Mouse (Mus musculus): ENCODE data around the gene Mrps18b. TPM values are rescaled to one million over a fixed set of nuclear protein-coding genes. Genes with fewer than 3 reads are reported as not detected.

The Mrps18b gene
- polyA plus RNA-seq, 1 experiment from 2014 or later: 73.9 TPM

GRCm38 (mm10) chr17:35917143-35917462, 914 bp upstream of the Mrps18b start:
- Histone ChIP-seq H3K9ac (peak overlapping the region; percentile 81), H3K4me2 (peak overlapping the region; percentile 90), H3K9me3 (no peaks in the 10 kb centered on the region), H3K36me3 (peaks cover 37% of the 10 kb centered on the region), H3K27me3 (no peaks in the 10 kb centered on the region), H3K4me1 (peaks cover 33% of the 10 kb centered on the region), H3K4me3 (peak overlapping the region; percentile 56), H3K27ac (peak overlapping the region; percentile 98)
- no peak for ATAC-seq (ENCODE audit: borderline replicate concordance, extremely low read depth, low FRiP score, low TSS enrichment)
- 0% methylated on average over 8 of the region's 8 CpGs for WGBS

DNA sequence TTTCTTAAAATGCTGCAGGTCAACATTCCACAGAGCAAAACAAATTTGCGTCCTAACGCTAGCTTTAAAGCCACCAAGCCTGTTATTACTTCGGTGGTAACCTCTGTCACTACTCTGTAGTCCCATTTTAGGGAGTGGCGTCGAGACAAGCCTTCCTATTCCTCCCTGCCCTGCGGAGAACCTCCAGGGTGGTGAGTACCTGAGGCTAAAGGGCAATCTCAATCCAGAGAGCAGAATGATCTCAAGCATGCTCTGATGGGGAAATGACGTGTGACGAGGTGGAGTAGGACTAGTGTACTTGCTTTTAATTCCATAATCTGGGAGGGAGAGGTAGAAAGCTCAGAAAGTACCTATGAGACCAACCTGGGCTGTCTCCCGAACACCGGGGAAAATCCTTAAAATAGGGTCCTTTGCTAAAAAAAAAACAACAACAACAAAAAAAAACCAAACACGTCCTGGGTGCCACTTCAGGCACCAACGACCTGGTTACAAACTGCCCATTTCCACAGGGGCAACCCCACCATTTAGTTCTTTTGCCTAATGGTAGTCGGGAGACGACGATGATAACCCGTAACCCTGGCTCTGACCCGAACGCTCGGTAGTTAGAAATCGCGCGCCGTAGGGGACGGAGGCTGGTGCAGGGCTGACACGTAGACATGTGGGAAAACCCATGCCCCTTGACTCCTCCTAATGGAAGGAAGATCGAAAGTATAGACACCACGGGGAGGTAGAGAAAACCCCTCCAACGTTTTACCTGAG, 472 bp downstream of the Mrps18b start:
- 2% methylated on average over 28 of the region's 28 CpGs for WGBS
- Histone ChIP-seq H3K4me1 (peaks cover 23% of the 10 kb centered on the region), H3K9me3 (no peaks in the 10 kb centered on the region), H3K27me3 (no peaks in the 10 kb centered on the region), H3K4me3 (peak overlapping the region; percentile 56), H3K9ac (peak overlapping the region; percentile 81), H3K4me2 (peak overlapping the region; percentile 74), H3K36me3 (peaks cover 46% of the 10 kb centered on the region), H3K27ac (peak overlapping the region; percentile 98)
- no peak for ATAC-seq (ENCODE audit: borderline replicate concordance, extremely low read depth, low FRiP score, low TSS enrichment)

- Histone ChIP-seq H3K36me3 (peaks cover 39% of the 10 kb centered on the region), H3K4me3 (peak overlapping the region; percentile 56), H3K9ac (peak overlapping the region; percentile 81; the same call in 1 of the 2 replicates), H3K27me3 (no peaks in the 10 kb centered on the region), H3K9me3 (no peaks in the 10 kb centered on the region), H3K27ac (no peak overlapping the region), H3K4me1 (peaks cover 18% of the 10 kb centered on the region), H3K4me2 (peak overlapping the region; percentile 74)
- ATAC-seq (ENCODE audit: borderline replicate concordance, extremely low read depth, low FRiP score, low TSS enrichment): no peak
- WGBS: 81% methylated on average over 6 of the region's 6 CpGs
Observed at GRCm38 (mm10) chr17:35914975-35915374, 1.2 kb downstream of the Mrps18b start.

DNA sequence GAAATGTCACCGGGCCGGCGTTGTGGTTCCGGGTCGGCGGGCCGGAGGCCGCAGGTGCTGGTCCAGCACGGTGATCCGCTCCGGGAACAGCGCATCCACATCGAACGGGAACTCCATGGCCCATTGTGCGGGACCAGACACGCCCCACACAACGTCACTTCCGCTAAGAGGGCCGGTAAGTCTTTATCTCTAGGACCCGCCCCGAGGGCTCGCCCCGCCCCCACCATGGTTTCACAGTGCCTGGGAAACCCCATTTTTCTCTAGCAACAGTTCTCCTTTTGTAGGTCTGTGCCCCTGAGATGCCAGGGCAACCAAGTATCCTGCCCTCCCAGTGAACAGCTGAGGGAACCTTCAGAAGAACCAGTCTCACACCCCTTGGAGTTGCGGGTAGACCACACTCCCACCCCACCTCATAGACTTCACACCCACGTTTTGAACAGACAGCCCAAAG, 6.2 kb downstream of the Mrps18b start, which contains the start of gene Atat1:
Atat1 (minus strand) TSS at position 157 of the 451 bp plus-strand sequence.
- Histone ChIP-seq H3K9me3 (no peaks in the 10 kb centered on the region), H3K27ac (peak within 1 kb of the TSS; percentile 62), H3K36me3 (peaks cover 54% of the 10 kb centered on the region), H3K27me3 (no peaks in the 10 kb centered on the region), H3K9ac (peak within 1 kb of the TSS; percentile 57), H3K4me1 (peaks cover 15% of the 10 kb centered on the region), H3K4me3 (peak within 1 kb of the TSS; percentile 65), H3K4me2 (peak within 1 kb of the TSS; percentile 86)
- WGBS: 3% methylated on average over 25 of the region's 25 CpGs
- ATAC-seq (ENCODE audit: borderline replicate concordance, extremely low read depth, low FRiP score, low TSS enrichment): peak; percentile 93

- Histone ChIP-seq H3K4me2 (peak overlapping the region; percentile 86), H3K9ac (peak overlapping the region; percentile 57), H3K27ac (peak overlapping the region; percentile 62), H3K9me3 (no peaks in the 10 kb centered on the region), H3K4me3 (peak overlapping the region; percentile 65), H3K27me3 (no peaks in the 10 kb centered on the region), H3K4me1 (peaks cover 15% of the 10 kb centered on the region), H3K36me3 (peaks cover 56% of the 10 kb centered on the region)
- peak; percentile 52; the same call in 1 of the 2 replicates for ATAC-seq (ENCODE audit: borderline replicate concordance, extremely low read depth, low FRiP score, low TSS enrichment)
- whole genome bisulfite sequencing: 5% methylated on average over 20 of the region's 20 CpGs
Observed at GRCm38 (mm10) chr17:35909186-35909918, 6.8 kb downstream of the Mrps18b start.

DNA sequence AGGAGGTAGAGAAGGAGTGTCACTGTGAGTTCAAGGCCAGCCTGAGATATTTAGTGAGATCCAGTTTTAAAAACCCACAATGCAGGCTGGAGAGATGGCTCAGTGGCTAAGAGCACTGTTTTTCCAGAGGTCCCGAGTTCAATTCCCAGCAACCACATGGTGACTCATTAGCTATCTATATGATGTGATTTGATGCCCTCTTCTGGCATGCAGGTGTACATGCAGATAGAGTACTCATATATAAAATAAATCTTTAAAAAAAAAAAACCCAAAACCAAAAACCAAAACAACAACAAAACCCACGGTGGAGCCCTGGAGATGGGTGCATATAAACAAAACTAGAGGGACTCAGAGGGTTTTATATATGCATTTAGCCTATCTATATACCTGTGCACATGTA, 8.6 kb downstream of the Mrps18b start:
- peaks cover 55% of the 10 kb centered on the region for H3K36me3 ChIP-seq
- WGBS: 78% methylated on average over 2 of the region's 2 CpGs

DNA sequence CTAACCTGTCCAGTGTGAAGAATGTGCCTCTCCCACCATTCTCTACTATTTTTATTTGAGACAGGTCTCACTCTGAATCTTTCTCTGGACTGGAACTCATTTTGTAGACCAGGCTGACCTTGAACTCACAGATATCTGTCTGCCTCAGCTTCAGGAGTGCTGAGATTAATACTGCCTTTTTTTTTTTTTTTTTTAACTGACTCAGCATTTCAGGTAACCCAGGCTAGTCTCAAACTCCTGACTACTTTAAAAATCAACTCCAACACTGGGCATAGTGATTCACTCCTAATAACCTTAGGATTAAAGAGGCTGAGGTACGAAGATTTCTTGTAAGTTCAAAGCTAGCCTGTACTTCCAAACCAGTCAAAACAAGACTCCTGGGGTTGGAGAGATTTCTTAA, 10.6 kb downstream of the Mrps18b start:
- H3K4me3 ChIP-seq: no peak overlapping the region
- WGBS: 87% methylated on average over 1 of the region's 1 CpGs
- ATAC-seq (ENCODE audit: borderline replicate concordance, extremely low read depth, low FRiP score, low TSS enrichment): no peak
- no peak overlapping the region for H3K4me2 ChIP-seq
- H3K27me3 ChIP-seq: no peaks in the 10 kb centered on the region
- peaks cover 15% of the 10 kb centered on the region for H3K4me1 ChIP-seq
- no peak overlapping the region for H3K9ac ChIP-seq
- H3K27ac ChIP-seq: no peak overlapping the region
- H3K9me3 ChIP-seq: no peaks in the 10 kb centered on the region
- peaks cover 49% of the 10 kb centered on the region for H3K36me3 ChIP-seq

More for the DNA sequence above, 8.6 kb downstream of the Mrps18b start:
- Histone ChIP-seq H3K4me3 (no peak overlapping the region), H3K4me1 (peaks cover 15% of the 10 kb centered on the region), H3K27ac (no peak overlapping the region), H3K4me2 (no peak overlapping the region), H3K27me3 (no peaks in the 10 kb centered on the region), H3K9me3 (no peaks in the 10 kb centered on the region), H3K9ac (no peak overlapping the region)
- ATAC-seq (ENCODE audit: borderline replicate concordance, extremely low read depth, low FRiP score, low TSS enrichment): no peak

DNA sequence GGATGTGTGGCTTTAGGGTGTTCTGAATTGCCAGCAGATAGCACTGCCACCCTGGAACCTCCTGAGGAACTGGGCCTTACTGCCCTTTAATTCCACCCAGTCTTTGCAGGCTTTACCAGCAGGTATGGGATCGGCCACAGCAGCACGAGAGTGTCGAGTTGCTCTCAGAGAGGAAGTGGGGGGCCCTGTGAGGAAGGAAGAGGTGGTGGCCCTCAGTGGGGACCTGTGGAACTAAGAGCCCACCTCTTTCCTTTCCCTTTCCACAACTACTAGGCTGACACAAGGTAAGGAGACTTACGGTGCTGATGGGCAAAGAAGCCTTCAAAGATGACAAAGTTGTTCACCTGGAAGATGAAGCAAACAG, 12.2 kb downstream of the Mrps18b start:
- H3K27me3 ChIP-seq: no peaks in the 10 kb centered on the region
- H3K4me1 ChIP-seq: peaks cover 7% of the 10 kb centered on the region
- H3K9me3 ChIP-seq: no peaks in the 10 kb centered on the region
- H3K27ac ChIP-seq: 0 out of 2 replicates have a peak overlapping the region, but pooled peaks have one; percentile 11
- no peak overlapping the region for H3K4me3 ChIP-seq
- H3K9ac ChIP-seq: no peak overlapping the region; the same call in 1 of the 2 replicates
- 67% methylated on average over 4 of the region's 4 CpGs for WGBS
- peaks cover 63% of the 10 kb centered on the region for H3K36me3 ChIP-seq
- H3K4me2 ChIP-seq: no peak overlapping the region
- no peak for ATAC-seq (ENCODE audit: borderline replicate concordance, extremely low read depth, low FRiP score, low TSS enrichment)

DNA sequence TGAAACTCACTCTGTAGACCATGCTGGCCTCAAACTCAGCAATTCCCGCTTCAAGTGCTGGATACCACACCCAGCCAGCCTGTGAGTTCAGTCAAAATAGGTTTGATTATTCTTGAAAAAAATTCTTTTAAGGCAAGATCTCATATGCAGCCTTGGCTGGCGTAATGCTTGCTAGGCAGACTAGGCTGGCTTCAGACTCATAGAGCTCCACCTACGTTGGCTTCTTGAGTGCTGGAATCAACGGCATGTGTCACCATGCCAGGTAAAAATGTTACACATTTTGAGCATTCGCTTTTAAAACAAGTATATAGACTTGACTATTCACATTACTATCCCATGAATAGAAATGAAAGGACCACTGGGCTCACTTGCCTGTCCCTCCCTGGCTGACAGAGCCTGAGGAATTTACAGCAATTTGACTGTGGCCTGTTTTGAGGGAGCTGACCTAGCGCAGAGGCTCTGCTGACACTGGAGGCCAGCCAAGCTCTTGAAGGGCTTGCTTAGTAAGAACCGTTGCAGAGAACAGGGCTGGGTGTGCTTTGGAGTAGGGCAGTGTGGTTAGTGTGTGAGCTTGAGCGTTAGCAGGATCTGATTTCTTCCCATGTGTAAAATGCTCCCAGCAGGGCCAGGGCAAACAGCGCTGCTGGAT, 12.7 kb downstream of the Mrps18b start:
- Histone ChIP-seq H3K9me3 (no peaks in the 10 kb centered on the region), H3K4me1 (0 out of 2 replicates have a peak, but pooled peaks cover 2% of the 10 kb centered on the region), H3K4me2 (no peak overlapping the region), H3K27ac (0 out of 2 replicates have a peak overlapping the region, but pooled peaks have one; percentile 11), H3K36me3 (peaks cover 63% of the 10 kb centered on the region), H3K4me3 (no peak overlapping the region), H3K27me3 (no peaks in the 10 kb centered on the region), H3K9ac (no peak overlapping the region)
- WGBS: 80% methylated on average over 9 of the region's 9 CpGs
- no peak for ATAC-seq (ENCODE audit: borderline replicate concordance, extremely low read depth, low FRiP score, low TSS enrichment)

DNA sequence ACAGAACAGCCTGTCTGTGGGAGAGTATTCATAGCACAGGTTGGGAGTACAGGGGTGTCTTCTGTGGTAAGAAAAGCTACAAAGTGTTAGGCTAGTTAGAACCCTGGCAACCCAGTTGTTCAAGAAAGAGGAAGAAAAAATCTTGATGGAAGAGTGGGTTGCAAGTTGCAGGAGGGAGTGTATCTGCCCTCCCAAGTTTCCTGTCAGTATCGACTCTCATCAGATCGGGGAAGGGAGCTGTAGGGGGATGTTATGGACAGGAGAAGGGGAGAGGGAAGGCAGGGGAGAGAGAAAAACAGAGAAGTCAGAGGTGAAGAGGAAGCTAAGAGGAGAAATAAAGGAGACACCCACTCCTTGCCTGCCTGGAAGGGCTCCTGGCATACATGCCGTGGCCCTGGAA, 15.6 kb downstream of the Mrps18b start:
- Histone ChIP-seq H3K27me3 (no peaks in the 10 kb centered on the region), H3K4me2 (no peak overlapping the region), H3K4me3 (no peak overlapping the region), H3K9me3 (no peaks in the 10 kb centered on the region), H3K27ac (no peak overlapping the region), H3K9ac (no peak overlapping the region), H3K4me1 (peaks cover 16% of the 10 kb centered on the region), H3K36me3 (peaks cover 52% of the 10 kb centered on the region)
- WGBS: 77% methylated on average over 3 of the region's 3 CpGs
- no peak for ATAC-seq (ENCODE audit: borderline replicate concordance, extremely low read depth, low FRiP score, low TSS enrichment)

DNA sequence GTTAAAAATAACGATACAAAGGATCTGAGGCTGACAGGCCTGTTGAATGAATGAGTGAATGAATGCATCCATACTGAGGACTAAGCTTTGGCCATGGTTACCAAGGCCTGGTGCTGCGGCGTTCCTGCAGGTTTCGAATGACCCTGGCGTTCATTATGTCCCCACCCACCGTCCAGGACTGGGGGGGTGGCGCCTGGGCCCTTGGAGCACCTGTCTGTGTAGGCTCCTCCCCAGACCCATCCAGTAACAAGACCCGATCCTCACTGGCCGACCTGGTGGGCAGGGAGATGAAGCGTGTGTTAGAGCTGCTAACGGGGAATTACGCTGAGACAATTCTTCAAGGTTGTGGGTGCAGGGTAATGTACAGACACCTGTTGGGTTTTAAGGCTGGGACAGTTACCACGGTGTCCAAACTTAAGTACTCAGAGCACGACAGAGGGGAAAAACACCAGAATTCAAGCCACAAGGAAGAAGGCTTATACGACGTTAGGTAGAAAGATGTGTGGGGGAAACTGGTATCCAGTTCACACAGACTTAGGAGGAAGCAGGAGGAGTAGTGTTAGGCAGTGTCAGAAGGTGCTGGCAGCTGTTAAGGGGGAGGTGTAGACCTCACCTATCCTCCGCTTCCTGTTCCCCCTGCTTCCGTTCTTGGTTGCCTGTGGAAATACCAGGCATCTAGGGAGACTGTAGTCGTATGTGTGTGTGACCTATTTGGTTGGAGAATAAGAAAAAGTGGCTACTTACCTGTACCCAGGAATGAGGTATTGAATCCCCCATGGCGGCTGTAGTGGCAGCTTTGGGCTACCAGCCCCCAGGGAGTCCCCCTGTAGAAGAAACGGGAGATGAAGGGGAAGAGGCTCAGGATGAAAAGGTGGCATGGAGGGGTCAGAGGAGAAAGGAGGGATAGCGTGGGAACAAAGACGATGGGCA, 18.3 kb downstream of the Mrps18b start:
- Histone ChIP-seq H3K27ac (peak overlapping the region; percentile 71), H3K4me1 (peaks cover 17% of the 10 kb centered on the region), H3K9ac (peak overlapping the region; percentile 37), H3K9me3 (no peaks in the 10 kb centered on the region), H3K36me3 (peaks cover 44% of the 10 kb centered on the region), H3K4me2 (peak overlapping the region; percentile 97), H3K27me3 (no peaks in the 10 kb centered on the region), H3K4me3 (peak overlapping the region; percentile 86)
- ATAC-seq (ENCODE audit: borderline replicate concordance, extremely low read depth, low FRiP score, low TSS enrichment): peak; percentile 32; the same call in 1 of the 2 replicates
- 39% methylated on average over 23 of the region's 23 CpGs for WGBS
